Mouse (Mus musculus) liver, embryonic 11.5 days (tissue): ENCODE data around the gene Cirbp. TPM values are rescaled to one million over a fixed set of nuclear protein-coding genes. Genes with fewer than 3 reads are reported as not detected.

ENCODE experiments used
- ATAC-seq: fragments of 200-750 bp; cut with Nextera tagmentation; replicated peaks from 2 replicates; pipeline ENCODE4 v1.8.0; 2017; ENCODE audit warnings: moderate number of reproducible peaks, mild to moderate bottlenecking, moderate TSS enrichment, moderate library complexity; ENCODE audit not compliant: low FRiP score
- DNase-seq: peaks from one replicate; pipeline ENCODE4 v3.0.0-alpha.2; 2017; ENCODE audit warnings: low spot score
- H3K27ac ChIP-seq: fragments of 300-500 bp; sonication (generic); 2 replicates; pipeline ENCODE4 v1.5.1; 2014; ENCODE audit warnings: mild to moderate bottlenecking, low read depth, low read length, control low read depth
- H3K27me3 ChIP-seq: fragments of 300-500 bp; sonication (generic); replicated peaks from 2 replicates; pipeline ENCODE4 v1.6.1; 2014; ENCODE audit warnings: low read length, mixed read lengths; ENCODE audit not compliant: control insufficient read depth, insufficient read depth
- H3K36me3 ChIP-seq: fragments of 300-500 bp; sonication (generic); 2 replicates; pipeline ENCODE4 v1.6.1; 2014; ENCODE audit warnings: mild to moderate bottlenecking, low read length, moderate library complexity, mixed read lengths; ENCODE audit not compliant: control insufficient read depth, insufficient read depth
- H3K4me1 ChIP-seq: fragments of 300-500 bp; sonication (generic); replicated peaks from 2 replicates; pipeline ENCODE4 v1.6.1; 2014; ENCODE audit warnings: low read length, mixed read lengths; ENCODE audit not compliant: control insufficient read depth, insufficient read depth
- H3K4me2 ChIP-seq: fragments of 300-500 bp; sonication (generic); 2 replicates; pipeline ENCODE4 v1.6.1; 2014; ENCODE audit warnings: mild to moderate bottlenecking, control low read depth, moderate library complexity
- H3K4me3 ChIP-seq: fragments of 300-500 bp; sonication (generic); 2 replicates; pipeline ENCODE4 v1.5.1; 2014; ENCODE audit warnings: low read depth, low read length, control low read depth
- H3K9ac ChIP-seq: fragments of 300-500 bp; sonication (generic); 2 replicates; pipeline ENCODE4 v1.6.1; 2014; ENCODE audit warnings: low read depth, low read length, control low read depth
- H3K9me3 ChIP-seq: fragments of 300-500 bp; sonication (generic); 2 replicates; pipeline ENCODE4 v1.6.1; 2016; ENCODE audit warnings: low read length, inconsistent platforms, mixed read lengths; ENCODE audit not compliant: control insufficient read depth
- WGBS: fragments of 180-500 bp; shearing (Covaris S2); extraction: QIAGEN DNeasy Blood & Tissue Kit; methylation state at CpG from one replicate; pipeline ENCODE4 v1.1.7; 2014; 5-methylcytosine and 5-hydroxymethylcytosine counted together
- polyA plus RNA-seq: library from polyadenylated mRNA; unstranded; fragments of >200 nt; fragmentation: Nextera tagmentation; extraction: Ambion mirVana; gene quantifications from 2 replicates; pipeline ENCODE4 v1.2.1, GENCODE M21; 2014

The Cirbp gene
- polyA plus RNA-seq, 1 experiment from 2014 or later: 25.1 TPM

GRCm38 (mm10) chr10:80186649-80187048, 20.9 kb downstream of the Cirbp start:
- no peaks in the 10 kb centered on the region; the same call in 1 of the 2 replicates for H3K36me3 ChIP-seq
- ATAC-seq: no peak
- 35% methylated on average over 27 of the region's 27 CpGs for WGBS
- no peak for DNase-seq
- peaks cover 14% of the 10 kb centered on the region for H3K4me1 ChIP-seq
- no peak overlapping the region; the same call in 1 of the 2 replicates for H3K4me2 ChIP-seq
- H3K9me3 ChIP-seq: no peaks in the 10 kb centered on the region
- H3K9ac ChIP-seq: no peak overlapping the region
- H3K27me3 ChIP-seq: peaks cover 65% of the 10 kb centered on the region
- no peak overlapping the region for H3K27ac ChIP-seq
- no peak overlapping the region for H3K4me3 ChIP-seq

GRCm38 (mm10) chr10:80187739-80188138, 22.0 kb downstream of the Cirbp start:
- no peak overlapping the region for H3K4me3 ChIP-seq
- H3K27ac ChIP-seq: no peak overlapping the region
- H3K36me3 ChIP-seq: no peaks in the 10 kb centered on the region; the same call in 1 of the 2 replicates
- DNase-seq (no peak), ATAC-seq (no peak)
- H3K9ac ChIP-seq: no peak overlapping the region
- no peak overlapping the region for H3K4me2 ChIP-seq
- peaks cover 73% of the 10 kb centered on the region for H3K27me3 ChIP-seq
- peaks cover 14% of the 10 kb centered on the region for H3K4me1 ChIP-seq
- 81% methylated on average over 10 of the region's 10 CpGs for WGBS
- H3K9me3 ChIP-seq: no peaks in the 10 kb centered on the region

GRCm38 (mm10) chr10:80188453-80189024, 22.8 kb downstream of the Cirbp start:
- DNase-seq: no peak
- Histone ChIP-seq H3K4me1 (peaks cover 14% of the 10 kb centered on the region), H3K27me3 (peaks cover 75% of the 10 kb centered on the region), H3K9ac (no peak overlapping the region), H3K27ac (no peak overlapping the region), H3K9me3 (no peaks in the 10 kb centered on the region), H3K36me3 (no peaks in the 10 kb centered on the region; the same call in 1 of the 2 replicates), H3K4me3 (no peak overlapping the region), H3K4me2 (no peak overlapping the region)
- no peak for ATAC-seq
- WGBS: 79% methylated on average over 15 of the region's 15 CpGs

GRCm38 (mm10) chr10:80189999-80190398, 24.2 kb downstream of the Cirbp start:
- no peak overlapping the region for H3K27ac ChIP-seq
- no peaks in the 10 kb centered on the region for H3K36me3 ChIP-seq
- H3K4me2 ChIP-seq: peak overlapping the region; percentile 71
- 0 out of 2 replicates have a peak overlapping the region, but pooled peaks have one; percentile 20 for H3K9ac ChIP-seq
- H3K9me3 ChIP-seq: no peaks in the 10 kb centered on the region
- 5% methylated on average over 21 of the region's 21 CpGs for WGBS
- ATAC-seq (no peak), DNase-seq (no peak)
- H3K4me3 ChIP-seq: peak overlapping the region; percentile 47
- H3K27me3 ChIP-seq: peaks cover 75% of the 10 kb centered on the region
- peaks cover 17% of the 10 kb centered on the region for H3K4me1 ChIP-seq

GRCm38 (mm10) chr10:80190491-80191051, 24.8 kb downstream of the Cirbp start:
- no peaks in the 10 kb centered on the region for H3K9me3 ChIP-seq
- peak overlapping the region; percentile 47 for H3K4me3 ChIP-seq
- H3K4me2 ChIP-seq: peak overlapping the region; percentile 71
- H3K4me1 ChIP-seq: peaks cover 17% of the 10 kb centered on the region
- DNase-seq (peak; percentile 75), ATAC-seq (no peak)
- no peak overlapping the region for H3K27ac ChIP-seq
- H3K9ac ChIP-seq: 0 out of 2 replicates have a peak overlapping the region, but pooled peaks have one; percentile 20
- no peaks in the 10 kb centered on the region for H3K36me3 ChIP-seq
- peaks cover 71% of the 10 kb centered on the region for H3K27me3 ChIP-seq
- WGBS: under 1% methylated on average over 44 of the region's 48 CpGs

- H3K4me1 ChIP-seq: peaks cover 17% of the 10 kb centered on the region
- DNase-seq: no peak
- ATAC-seq: peak; percentile 63; the same call in 1 of the 2 replicates
Measured at GRCm38 (mm10) chr10:80193976-80194375, 28.2 kb downstream of the Cirbp start.

GRCm38 (mm10) chr10:80194441-80194840, 28.7 kb downstream of the Cirbp start:
- no peak overlapping the region for H3K27ac ChIP-seq
- peaks cover 17% of the 10 kb centered on the region for H3K4me1 ChIP-seq
- H3K4me2 ChIP-seq: no peak overlapping the region
- WGBS: 66% methylated on average over 8 of the region's 8 CpGs
- H3K27me3 ChIP-seq: peaks cover 35% of the 10 kb centered on the region
- no peaks in the 10 kb centered on the region for H3K36me3 ChIP-seq
- H3K9ac ChIP-seq: no peak overlapping the region
- H3K9me3 ChIP-seq: no peaks in the 10 kb centered on the region
- no peak overlapping the region for H3K4me3 ChIP-seq
- DNase-seq (no peak), ATAC-seq (no peak)

More at GRCm38 (mm10) chr10:80193976-80194375, 28.2 kb downstream of the Cirbp start:
- Histone ChIP-seq H3K9ac (no peak overlapping the region), H3K4me3 (no peak overlapping the region), H3K36me3 (no peaks in the 10 kb centered on the region), H3K27me3 (peaks cover 38% of the 10 kb centered on the region), H3K9me3 (no peaks in the 10 kb centered on the region), H3K4me2 (no peak overlapping the region; the same call in 1 of the 2 replicates), H3K27ac (no peak overlapping the region)
- WGBS: 65% methylated on average over 6 of the region's 6 CpGs

GRCm38 (mm10) chr10:80196167-80196566, 30.4 kb downstream of the Cirbp start:
- Histone ChIP-seq H3K9ac (no peak overlapping the region), H3K4me2 (no peak overlapping the region), H3K36me3 (no peaks in the 10 kb centered on the region), H3K4me1 (peaks cover 4% of the 10 kb centered on the region; the same call in 1 of the 2 replicates), H3K27ac (no peak overlapping the region), H3K9me3 (no peaks in the 10 kb centered on the region), H3K4me3 (no peak overlapping the region), H3K27me3 (peaks cover 18% of the 10 kb centered on the region)
- 78% methylated on average over 1 of the region's 1 CpGs for WGBS
- no peak for ATAC-seq
- no peak for DNase-seq
